Mouse (Mus musculus): Measurements from ENCODE around the gene Epsti1. TPM values are rescaled to one million over a fixed set of nuclear protein-coding genes. Genes with fewer than 3 reads are reported as not detected.
A peak's percentile ranks its signal among the peaks of the same experiment; 100 is the strongest.

Epsti1 gene
- total RNA-seq, 2 experiments from 2014 or later = 0.54 to 0.67 TPM

DNA sequence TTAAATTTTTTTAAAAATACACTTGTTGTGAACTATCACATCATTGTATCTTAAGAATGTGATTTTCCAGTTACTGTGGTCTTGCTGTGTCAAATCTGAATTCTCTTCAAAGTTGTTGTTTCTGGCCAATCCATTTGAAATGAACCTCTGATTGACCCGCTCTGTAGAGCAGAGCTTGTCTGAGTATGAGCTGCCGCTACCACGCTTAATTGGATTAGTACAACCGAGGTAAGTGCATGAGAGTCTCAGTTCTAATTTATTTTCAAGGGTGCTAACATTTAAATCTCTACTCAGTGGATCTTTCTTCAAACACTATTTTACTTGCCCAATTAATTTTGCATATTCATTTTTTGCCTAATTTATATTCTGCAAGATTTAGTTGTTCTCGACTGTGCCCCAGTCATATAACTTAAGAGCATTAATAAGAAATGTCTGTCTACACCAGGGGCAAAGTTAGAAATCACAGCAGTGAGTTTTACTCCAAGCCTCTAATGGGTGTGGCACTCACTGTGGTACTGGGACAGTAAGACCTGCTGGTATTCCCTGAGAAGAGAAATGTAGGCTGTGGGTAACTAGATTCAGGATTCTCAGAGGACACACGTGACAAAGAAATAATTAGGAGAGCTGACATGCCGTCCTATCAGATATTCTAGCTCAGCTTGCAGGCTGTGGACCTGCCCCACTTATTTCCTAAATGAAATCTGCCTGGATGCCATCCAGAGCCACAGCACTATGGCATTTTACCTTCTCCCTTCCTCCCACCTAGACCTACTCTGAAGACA, 111.7 kb downstream of the Epsti1 start:
- no peak for DNase-seq

GRCm38 (mm10) chr14:78016398-78016797, 112.4 kb downstream of the Epsti1 start:
- DNase-seq = no peak

DNA sequence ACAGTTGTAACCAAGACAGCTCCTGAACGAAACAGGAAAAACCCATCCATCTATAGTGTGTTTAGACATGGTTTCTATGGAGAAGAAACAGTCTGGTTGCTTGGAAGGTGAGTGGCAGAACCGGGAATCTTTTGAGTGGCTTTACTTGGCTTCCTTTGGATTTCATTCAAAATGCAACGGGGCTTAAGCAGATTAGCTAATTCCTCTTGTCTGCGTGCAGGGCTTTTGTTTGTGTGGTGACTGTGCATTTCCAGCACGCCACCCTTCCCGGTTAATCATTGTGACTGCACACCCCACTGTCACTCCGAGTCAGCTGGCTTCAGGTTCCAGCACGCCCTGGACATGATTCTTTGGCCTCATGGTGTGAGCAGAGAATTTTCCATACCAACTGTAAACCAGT, 115.9 kb downstream of the Epsti1 start:
- DNase-seq = no peak

DNA sequence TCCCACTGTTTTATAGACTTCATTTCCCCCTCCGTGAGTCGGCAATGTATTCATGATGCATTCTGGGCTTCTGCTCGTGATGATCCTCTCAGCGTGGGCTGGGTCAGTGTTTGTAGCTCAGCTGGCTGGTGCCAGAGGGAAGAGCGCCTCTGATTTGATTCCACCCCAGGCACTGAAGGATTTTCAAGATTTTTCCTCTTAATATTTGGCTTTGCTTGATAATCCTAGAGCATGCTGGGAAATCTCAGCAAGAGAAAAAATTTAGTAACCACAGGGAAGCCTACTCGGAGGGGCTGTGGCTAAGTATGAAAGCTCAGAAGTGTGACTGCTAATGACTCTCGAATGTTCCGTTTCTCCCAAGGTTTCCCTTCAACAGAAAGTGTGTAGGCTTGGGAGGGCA, 134.8 kb downstream of the Epsti1 start:
- DNase-seq = no peak

DNA sequence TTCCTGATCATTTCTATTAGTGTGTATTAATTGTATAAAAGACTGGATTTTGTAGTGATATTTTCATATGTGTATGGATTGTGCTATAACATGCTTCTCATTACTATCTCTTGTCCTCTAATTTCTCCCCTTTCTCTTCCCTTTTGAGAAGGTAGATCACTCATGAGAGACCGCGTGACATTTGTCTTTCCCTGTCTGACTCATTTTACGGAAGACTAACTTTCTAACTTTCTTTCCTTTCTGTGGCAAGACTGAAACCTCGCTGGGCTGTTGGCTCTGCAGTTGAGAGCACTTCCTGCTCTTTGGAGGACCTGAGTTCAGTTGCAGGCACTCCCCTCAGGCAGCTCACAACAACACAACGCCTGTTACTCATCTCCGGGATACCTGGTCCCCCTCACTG, 136.6 kb downstream of the Epsti1 start:
- no peak for DNase-seq

GRCm38 (mm10) chr14:78041886-78042526, 138.0 kb downstream of the Epsti1 start:
- peak; percentile 6 for DNase-seq

DNA sequence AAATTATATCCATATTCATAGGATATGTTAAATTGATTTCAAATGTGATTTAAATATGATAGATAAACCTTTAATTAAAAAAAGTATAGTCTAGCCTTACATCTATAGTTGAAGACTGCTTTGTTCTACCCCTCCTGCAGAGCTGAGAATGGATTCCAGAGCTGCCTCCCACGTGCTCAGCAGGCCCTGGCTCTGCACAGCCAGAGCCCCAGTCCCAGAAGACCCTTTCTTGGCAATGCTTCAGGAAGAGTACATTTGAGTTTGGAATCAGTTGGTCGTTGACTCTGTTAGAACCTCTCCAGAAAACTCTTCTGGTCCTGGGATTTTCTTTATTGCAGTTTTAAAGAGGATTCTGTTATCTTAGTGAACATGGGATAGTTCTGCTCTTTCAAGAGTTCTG, 139.0 kb downstream of the Epsti1 start:
- no peak for DNase-seq

GRCm38 (mm10) chr14:78048258-78048657, 144.2 kb downstream of the Epsti1 start:
- no peak for DNase-seq

DNA sequence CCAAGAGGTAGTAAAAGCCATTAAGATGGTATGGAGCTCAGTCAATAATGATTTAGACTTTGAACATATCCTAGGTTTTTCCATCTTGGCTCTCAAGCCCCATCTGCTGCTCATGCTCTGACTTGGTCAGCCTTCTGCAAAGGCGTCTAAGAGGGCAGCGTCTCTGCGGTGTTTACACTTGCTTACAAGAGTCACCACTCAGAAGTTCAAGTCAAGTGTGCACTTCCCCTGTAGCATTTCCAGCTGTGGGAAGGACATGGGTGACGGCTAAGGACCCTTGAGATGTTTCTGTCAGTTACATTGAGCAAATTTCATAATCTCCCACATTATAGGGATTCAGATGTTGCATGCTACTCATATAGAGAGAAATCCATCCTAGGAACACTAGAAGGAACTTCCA, 144.6 kb downstream of the Epsti1 start:
- DNase-seq = no peak

Other genes with a start within 250 kb of the Epsti1 start
- 100 to 1,000 TPM; 199 to 217 TPM for gene Dnajc15, start 29.1 kb upstream of the Epsti1 start, total RNA-seq (2021)
- gene Fam216b, start 184.8 kb downstream of the Epsti1 start, total RNA-seq (2021) = under 1 TPM; 0.27 to 0.79 TPM